Comparison of ENCODE assay signal across 8 mouse cellular contexts in genomic region chr8:70152537-70153257, GRCm38 (mm10). TPM values are rescaled to one million over a fixed set of nuclear protein-coding genes. Genes with fewer than 3 reads are reported as not detected.
A peak's percentile ranks its signal among the peaks of the same experiment; 100 is the strongest.
DNase-seq lines count a peak whose midpoint lies in the region; ATAC-seq lines count a peak whose summit lies in the region.

No protein-coding gene starts in this region.

- H3K9ac ChIP-seq in intestine, embryonic 14.5 days (ENCODE audit: low read length), result no peak overlapping the region
- H3K9ac ChIP-seq in liver, embryonic 11.5 days (ENCODE audit: low read depth, low read length), result no peak overlapping the region
- no peak overlapping the region for H3K9ac ChIP-seq in stomach, embryonic 14.5 days (replicated peaks; ENCODE audit: low read depth, low read length)

- no peak overlapping the region for H3K4me3 ChIP-seq in intestine, embryonic 14.5 days (ENCODE audit: low read depth, low read length)
- H3K4me3 ChIP-seq in liver, embryonic 11.5 days (ENCODE audit: low read depth, low read length), result 0 out of 2 replicates have a peak overlapping the region, but pooled peaks have one; percentile 9
- no peak overlapping the region for H3K4me3 ChIP-seq in stomach, embryonic 14.5 days (ENCODE audit: low read depth, low read length)

- peak; percentile 36 to 48 for DNase-seq in left cerebral cortex, adult 18-20 months (ENCODE audit: low spot score in 2 of 2)
- DNase-seq in left cerebral cortex, adult 11 months (ENCODE audit: low spot score), result no peak
- peak; percentile 91 for DNase-seq in embryo, embryonic 10 days (ENCODE audit: low spot score)
- peak; percentile 43 to 73 for DNase-seq in gastrocnemius, postnatal 4 days (ENCODE audit: low spot score in 2 of 2)
- DNase-seq in intestine, embryonic 14.5 days (ENCODE audit: low spot score), result peak; percentile 85
- DNase-seq in liver, embryonic 11.5 days (ENCODE audit: low spot score), result peak; percentile 71

- H3K4me1 ChIP-seq in intestine, embryonic 14.5 days (replicated peaks; ENCODE audit: control insufficient read depth, insufficient read depth, low read length), result no peaks in the 10 kb centered on the region
- peaks cover 4% of the 10 kb centered on the region for H3K4me1 ChIP-seq in liver, embryonic 11.5 days (replicated peaks; ENCODE audit: control insufficient read depth, insufficient read depth, low read length)
- H3K4me1 ChIP-seq in stomach, embryonic 14.5 days (ENCODE audit: control insufficient read depth, insufficient read depth, low read length), result no peaks in the 10 kb centered on the region

- peak; percentile 90 for ATAC-seq in intestine, embryonic 14.5 days (replicated peaks; ENCODE audit: low FRiP score, low TSS enrichment, low read depth)
- ATAC-seq in liver, embryonic 11.5 days (replicated peaks; ENCODE audit: low FRiP score), result peak; percentile 96
- ATAC-seq in monocyte, adult 5-6 weeks (replicated peaks; ENCODE audit: insufficient number of reproducible peaks, low FRiP score, low TSS enrichment, poor library complexity, severe bottlenecking), result peak; percentile 81; the same call in 1 of the 2 replicates
- peak; percentile 96 for ATAC-seq in stomach, embryonic 14.5 days (ENCODE audit: insufficient number of reproducible peaks, insufficient read depth, low FRiP score, low read depth)

- WGBS in intestine, embryonic 14.5 days, result 13% methylated on average over 22 of the region's 22 CpGs
- 16% methylated on average over 22 of the region's 22 CpGs for WGBS in liver, embryonic 11.5 days
- WGBS in stomach, embryonic 14.5 days, result 15% methylated on average over 22 of the region's 22 CpGs

- H3K4me2 ChIP-seq in intestine, embryonic 14.5 days (ENCODE audit: low read length), result peak overlapping the region; percentile 11; the same call in 1 of the 2 replicates
- H3K4me2 ChIP-seq in liver, embryonic 11.5 days, result peak overlapping the region; percentile 55
- 0 out of 2 replicates have a peak overlapping the region, but pooled peaks have one; percentile 18 for H3K4me2 ChIP-seq in stomach, embryonic 14.5 days (replicated peaks; ENCODE audit: low read depth, low read length)

- no peak overlapping the region for H3K27ac ChIP-seq in intestine, embryonic 14.5 days (ENCODE audit: low read depth)
- H3K27ac ChIP-seq in liver, embryonic 11.5 days (ENCODE audit: low read depth, low read length), result no peak overlapping the region
- H3K27ac ChIP-seq in stomach, embryonic 14.5 days (ENCODE audit: low read length), result no peak overlapping the region

- no peaks in the 10 kb centered on the region for H3K27me3 ChIP-seq in intestine, embryonic 14.5 days (replicated peaks; ENCODE audit: control insufficient read depth, insufficient read depth, low read length)
- H3K27me3 ChIP-seq in liver, embryonic 11.5 days (replicated peaks; ENCODE audit: control insufficient read depth, insufficient read depth, low read length), result peaks cover 16% of the 10 kb centered on the region; the same call in 1 of the 2 replicates
- H3K27me3 ChIP-seq in stomach, embryonic 14.5 days (ENCODE audit: control insufficient read depth, insufficient read depth, low read length), result no peaks in the 10 kb centered on the region

- no peaks in the 10 kb centered on the region for H3K36me3 ChIP-seq in intestine, embryonic 14.5 days (ENCODE audit: control insufficient read depth, insufficient read depth, low read length)
- no peaks in the 10 kb centered on the region for H3K36me3 ChIP-seq in liver, embryonic 11.5 days (ENCODE audit: control insufficient read depth, insufficient read depth, low read length)
- H3K36me3 ChIP-seq in stomach, embryonic 14.5 days (ENCODE audit: control insufficient read depth, insufficient read depth, low read length), result no peaks in the 10 kb centered on the region

- H3K9me3 ChIP-seq in intestine, embryonic 14.5 days (ENCODE audit: control insufficient read depth, low read length), result no peaks in the 10 kb centered on the region
- H3K9me3 ChIP-seq in liver, embryonic 11.5 days (ENCODE audit: control insufficient read depth, low read length), result no peaks in the 10 kb centered on the region
- no peaks in the 10 kb centered on the region for H3K9me3 ChIP-seq in stomach, embryonic 14.5 days (ENCODE audit: control insufficient read depth, low read depth, low read length)

RNA-seq across cellular contexts. Expression of gene Mef2b, which starts 13.2 kb away (rescaled TPM):
- total RNA-seq in left cerebral cortex, adult 18-20 months (2021), result not detected
- under 1 TPM; 0.26 to 0.56 TPM for total RNA-seq in gastrocnemius, postnatal 4 days (2021)
- polyA plus RNA-seq in intestine, embryonic 14.5 days (2014; fragmentation: Nextera tagmentation; extraction: Ambion mirVana), result 0.13 and 0.43 TPM in 2 replicates
- 0.45 and 0.51 TPM in 2 replicates for polyA plus RNA-seq in liver, embryonic 11.5 days (2014; fragmentation: Nextera tagmentation; extraction: Ambion mirVana)
- 0.78 to 1.5 TPM in 2 of 3 replicates, not detected in the other for total RNA-seq in monocyte, adult 5-6 weeks (2017)
- polyA plus RNA-seq in stomach, embryonic 14.5 days (2014; fragmentation: Nextera tagmentation; extraction: Ambion mirVana), result 0.32 TPM in 1 of 2 replicates, not detected in the other

RNA-seq across cellular contexts. Expression of gene Borcs8, which starts 13.4 kb away (rescaled TPM):
- total RNA-seq in left cerebral cortex, adult 18-20 months (2021), result 10 to 100 TPM; 47.7 to 48.0 TPM
- 10 to 100 TPM; 25.6 to 27.7 TPM for total RNA-seq in gastrocnemius, postnatal 4 days (2021)
- polyA plus RNA-seq in intestine, embryonic 14.5 days (2014; fragmentation: Nextera tagmentation; extraction: Ambion mirVana), result 49.2 and 50.8 TPM in 2 replicates
- 38.6 and 46.2 TPM in 2 replicates for polyA plus RNA-seq in liver, embryonic 11.5 days (2014; fragmentation: Nextera tagmentation; extraction: Ambion mirVana)
- 60.6 to 63.2 TPM (median 61.3 TPM) in 3 replicates for total RNA-seq in monocyte, adult 5-6 weeks (2017)
- polyA plus RNA-seq in stomach, embryonic 14.5 days (2014; fragmentation: Nextera tagmentation; extraction: Ambion mirVana), result 45.9 and 57.4 TPM in 2 replicates

RNA-seq across cellular contexts. Expression of gene Rfxank, which starts 13.7 kb away (rescaled TPM):
- total RNA-seq in left cerebral cortex, adult 18-20 months (2021), result 10 to 100 TPM; 11.7 to 14.9 TPM
- 10 to 100 TPM; 12.7 to 16.6 TPM for total RNA-seq in gastrocnemius, postnatal 4 days (2021)
- 11.6 and 15.1 TPM in 2 replicates for polyA plus RNA-seq in intestine, embryonic 14.5 days (2014; fragmentation: Nextera tagmentation; extraction: Ambion mirVana)
- polyA plus RNA-seq in liver, embryonic 11.5 days (2014; fragmentation: Nextera tagmentation; extraction: Ambion mirVana), result 15.2 and 16.7 TPM in 2 replicates
- 12.5 to 17.9 TPM (median 17.8 TPM) in 3 replicates for total RNA-seq in monocyte, adult 5-6 weeks (2017)
- polyA plus RNA-seq in stomach, embryonic 14.5 days (2014; fragmentation: Nextera tagmentation; extraction: Ambion mirVana), result 12.1 and 20.0 TPM in 2 replicates

RNA-seq across cellular contexts. Expression of gene Tmem161a, which starts 19.5 kb away (rescaled TPM):
- 10 to 100 TPM; 45.2 to 46.2 TPM for total RNA-seq in left cerebral cortex, adult 18-20 months (2021)
- total RNA-seq in gastrocnemius, postnatal 4 days (2021), result 10 to 100 TPM; 64.5 to 72.5 TPM
- polyA plus RNA-seq in intestine, embryonic 14.5 days (2014; fragmentation: Nextera tagmentation; extraction: Ambion mirVana), result 44.1 and 50.8 TPM in 2 replicates
- polyA plus RNA-seq in liver, embryonic 11.5 days (2014; fragmentation: Nextera tagmentation; extraction: Ambion mirVana), result 53.1 and 53.4 TPM in 2 replicates
- 4.2 to 14.5 TPM (median 9.0 TPM) in 3 replicates for total RNA-seq in monocyte, adult 5-6 weeks (2017)
- polyA plus RNA-seq in stomach, embryonic 14.5 days (2014; fragmentation: Nextera tagmentation; extraction: Ambion mirVana), result 45.3 and 49.4 TPM in 2 replicates

RNA-seq across cellular contexts. Expression of gene Nr2c2ap, which starts 21.6 kb away (rescaled TPM):
- total RNA-seq in left cerebral cortex, adult 18-20 months (2021), result 10 to 100 TPM; 23.7 to 25.5 TPM
- total RNA-seq in gastrocnemius, postnatal 4 days (2021), result 10 to 100 TPM in 1 of 2 experiments, 1 to 10 TPM in 1; 8.6 to 10.3 TPM
- polyA plus RNA-seq in intestine, embryonic 14.5 days (2014; fragmentation: Nextera tagmentation; extraction: Ambion mirVana), result 29.5 and 29.9 TPM in 2 replicates
- 32.9 and 35.4 TPM in 2 replicates for polyA plus RNA-seq in liver, embryonic 11.5 days (2014; fragmentation: Nextera tagmentation; extraction: Ambion mirVana)
- total RNA-seq in monocyte, adult 5-6 weeks (2017), result 6.0 to 12.0 TPM (median 11.1 TPM) in 3 replicates
- 28.5 and 29.1 TPM in 2 replicates for polyA plus RNA-seq in stomach, embryonic 14.5 days (2014; fragmentation: Nextera tagmentation; extraction: Ambion mirVana)
